Mouse (Mus musculus) kidney, embryonic 14.5 days (tissue): Measurements from ENCODE around the gene Zfp61. TPM values are rescaled to one million over a fixed set of nuclear protein-coding genes. Genes with fewer than 3 reads are reported as not detected.

ENCODE experiments used
- ATAC-seq: fragments of 200-750 bp; cut with Nextera tagmentation; 2 replicates; pipeline ENCODE4 v1.8.0; 2017; ENCODE audit warnings: moderate number of reproducible peaks, mild to moderate bottlenecking, moderate TSS enrichment, moderate library complexity; ENCODE audit not compliant: low FRiP score, low TSS enrichment
- H3K27ac ChIP-seq: fragments of 300-500 bp; sonication (generic); 2 replicates; pipeline ENCODE4 v1.5.1; 2014; ENCODE audit warnings: low read depth, mild to moderate bottlenecking, low read length, moderate library complexity, mixed read lengths
- H3K27me3 ChIP-seq: fragments of 300-500 bp; sonication (generic); 2 replicates; pipeline ENCODE4 v1.6.1; 2014; ENCODE audit warnings: mild to moderate bottlenecking, low read length; ENCODE audit not compliant: control insufficient read depth, insufficient read depth
- H3K36me3 ChIP-seq: fragments of 300-500 bp; sonication (generic); 2 replicates; pipeline ENCODE4 v1.6.1; 2014; ENCODE audit warnings: low read length, mixed read lengths; ENCODE audit not compliant: control insufficient read depth, insufficient read depth
- H3K4me1 ChIP-seq: fragments of 300-500 bp; sonication (generic); 2 replicates; pipeline ENCODE4 v1.6.1; 2014; ENCODE audit warnings: low read length, mixed read lengths; ENCODE audit not compliant: control insufficient read depth, insufficient read depth
- H3K4me2 ChIP-seq: fragments of 300-500 bp; sonication (generic); replicated peaks from 2 replicates; pipeline ENCODE4 v1.6.1; 2014; ENCODE audit warnings: low read depth, mild to moderate bottlenecking, low read length
- H3K4me3 ChIP-seq: fragments of 300-500 bp; sonication (generic); 2 replicates; pipeline ENCODE4 v1.5.1; 2014; ENCODE audit warnings: mild to moderate bottlenecking, low read length
- H3K9ac ChIP-seq: fragments of 300-500 bp; sonication (generic); 2 replicates; pipeline ENCODE4 v1.6.1; 2014; ENCODE audit warnings: low read depth, mild to moderate bottlenecking, low read length, moderate library complexity
- H3K9me3 ChIP-seq: fragments of 300-500 bp; sonication (generic); 2 replicates; pipeline ENCODE4 v1.6.1; 2016; ENCODE audit warnings: low read length; ENCODE audit not compliant: control insufficient read depth
- WGBS: fragments of 180-500 bp; shearing (Covaris S2); extraction: QIAGEN DNeasy Blood & Tissue Kit; methylation state at CpG from one replicate; pipeline ENCODE4 v1.1.7; 2014; 5-methylcytosine and 5-hydroxymethylcytosine counted together
- polyA plus RNA-seq: library from polyadenylated mRNA; unstranded; fragments of >200 nt; fragmentation: Nextera tagmentation; extraction: Ambion mirVana; gene quantifications from 2 replicates; pipeline ENCODE4 v1.2.1, GENCODE M21; 2014

Gene Zfp61
- polyA plus RNA-seq, 1 experiment from 2014 or later, result 39.5 TPM

- no peak for ATAC-seq
- no peaks in the 10 kb centered on the region for H3K4me1 ChIP-seq
- H3K9me3 ChIP-seq, result peaks cover 11% of the 10 kb centered on the region
- H3K9ac ChIP-seq, result peak overlapping the region; percentile 46; the same call in 1 of the 2 replicates
- WGBS, result 41% methylated on average over 20 of the region's 20 CpGs
- H3K27me3 ChIP-seq, result no peaks in the 10 kb centered on the region
- peak overlapping the region; percentile 30 for H3K4me3 ChIP-seq
- H3K4me2 ChIP-seq, result peak overlapping the region; percentile 47
- H3K36me3 ChIP-seq, result no peaks in the 10 kb centered on the region
- no peak overlapping the region for H3K27ac ChIP-seq
These were observed 25.5 kb upstream of the Zfp61 start for GRCm38 (mm10) chr7:24326273-24327135.

- peak; percentile 78; the same call in 1 of the 2 replicates for ATAC-seq
- WGBS, result 7% methylated on average over 13 of the region's 13 CpGs
- Histone ChIP-seq H3K9ac (peak overlapping the region; percentile 46; the same call in 1 of the 2 replicates), H3K4me1 (no peaks in the 10 kb centered on the region), H3K27ac (no peak overlapping the region), H3K27me3 (no peaks in the 10 kb centered on the region), H3K9me3 (peaks cover 11% of the 10 kb centered on the region), H3K36me3 (no peaks in the 10 kb centered on the region), H3K4me3 (peak overlapping the region; percentile 30), H3K4me2 (peak overlapping the region; percentile 47)
These were observed 24.7 kb upstream of the Zfp61 start for GRCm38 (mm10) chr7:24325675-24326128.

GRCm38 (mm10) chr7:24325197-24325596, 24.2 kb upstream of the Zfp61 start:
- Histone ChIP-seq H3K27ac (no peak overlapping the region), H3K4me3 (no peak overlapping the region), H3K9me3 (peaks cover 11% of the 10 kb centered on the region), H3K4me1 (no peaks in the 10 kb centered on the region), H3K36me3 (no peaks in the 10 kb centered on the region), H3K4me2 (no peak overlapping the region), H3K9ac (no peak overlapping the region), H3K27me3 (no peaks in the 10 kb centered on the region)
- 93% methylated on average over 6 of the region's 6 CpGs for WGBS
- no peak for ATAC-seq

GRCm38 (mm10) chr7:24322593-24322992, 21.6 kb upstream of the Zfp61 start:
- no peak overlapping the region for H3K4me3 ChIP-seq
- peaks cover 11% of the 10 kb centered on the region for H3K9me3 ChIP-seq
- ATAC-seq, result no peak
- H3K27me3 ChIP-seq, result no peaks in the 10 kb centered on the region
- no peaks in the 10 kb centered on the region for H3K4me1 ChIP-seq
- no peak overlapping the region for H3K27ac ChIP-seq
- H3K9ac ChIP-seq, result no peak overlapping the region
- H3K4me2 ChIP-seq, result no peak overlapping the region
- WGBS, result 81% methylated on average over 4 of the region's 4 CpGs
- no peaks in the 10 kb centered on the region for H3K36me3 ChIP-seq

GRCm38 (mm10) chr7:24318942-24319341, 17.9 kb upstream of the Zfp61 start:
- peaks cover 3% of the 10 kb centered on the region; the same call in 1 of the 2 replicates for H3K9me3 ChIP-seq
- no peaks in the 10 kb centered on the region for H3K36me3 ChIP-seq
- no peak overlapping the region for H3K4me3 ChIP-seq
- H3K9ac ChIP-seq, result no peak overlapping the region
- H3K4me2 ChIP-seq, result no peak overlapping the region
- ATAC-seq, result no peak
- H3K27ac ChIP-seq, result no peak overlapping the region
- H3K27me3 ChIP-seq, result no peaks in the 10 kb centered on the region
- H3K4me1 ChIP-seq, result peaks cover 5% of the 10 kb centered on the region; the same call in 1 of the 2 replicates
- 54% methylated on average over 6 of the region's 6 CpGs for WGBS

- H3K4me1 ChIP-seq, result peaks cover 5% of the 10 kb centered on the region; the same call in 1 of the 2 replicates
- H3K4me3 ChIP-seq, result peak within 1 kb of the TSS; percentile 62
- H3K27ac ChIP-seq, result peak within 1 kb of the TSS; percentile 83
- ATAC-seq, result peak; percentile 95
- peak within 1 kb of the TSS; percentile 68 for H3K9ac ChIP-seq
- H3K9me3 ChIP-seq, result no peaks in the 10 kb centered on the region
- no peaks in the 10 kb centered on the region for H3K27me3 ChIP-seq
- peaks cover 5% of the 10 kb centered on the region; the same call in 1 of the 2 replicates for H3K36me3 ChIP-seq
- under 1% methylated on average over 33 of the region's 33 CpGs for WGBS
- peak within 1 kb of the TSS; percentile 89 for H3K4me2 ChIP-seq
These were observed 15.6 kb upstream of the Zfp61 start, which contains the start of gene Zfp94 for GRCm38 (mm10) chr7:24316567-24317092. Zfp94 (minus strand) TSS chr7:24316666.

- no peak; the same call in 1 of the 2 replicates for ATAC-seq
- Histone ChIP-seq H3K9me3 (no peaks in the 10 kb centered on the region), H3K9ac (peak overlapping the region; percentile 68), H3K4me3 (peak overlapping the region; percentile 62), H3K27me3 (no peaks in the 10 kb centered on the region), H3K27ac (peak overlapping the region; percentile 73), H3K4me1 (peaks cover 5% of the 10 kb centered on the region; the same call in 1 of the 2 replicates), H3K36me3 (peaks cover 10% of the 10 kb centered on the region), H3K4me2 (peak overlapping the region; percentile 89)
- 29% methylated on average over 29 of the region's 29 CpGs for WGBS
These were observed 14.9 kb upstream of the Zfp61 start for GRCm38 (mm10) chr7:24315726-24316566.

GRCm38 (mm10) chr7:24299823-24300481, 1.1 kb downstream of the Zfp61 start:
- peaks cover 44% of the 10 kb centered on the region for H3K36me3 ChIP-seq
- ATAC-seq, result peak; percentile 42
- WGBS, result 1% methylated on average over 18 of the region's 18 CpGs

More at GRCm38 (mm10) chr7:24299823-24300481, 1.1 kb downstream of the Zfp61 start:
- Histone ChIP-seq H3K4me2 (peak overlapping the region; percentile 87), H3K4me3 (peak overlapping the region; percentile 59), H3K27me3 (no peaks in the 10 kb centered on the region), H3K4me1 (0 out of 2 replicates have a peak, but pooled peaks cover 3% of the 10 kb centered on the region), H3K9ac (peak overlapping the region; percentile 74; the same call in 1 of the 2 replicates), H3K9me3 (no peaks in the 10 kb centered on the region), H3K27ac (peak overlapping the region; percentile 96; the same call in 1 of the 2 replicates)
